Mouse (Mus musculus) heart, adult 2 months (tissue): ENCODE data around the gene Clasp1. TPM values are rescaled to one million over a fixed set of nuclear protein-coding genes. Genes with fewer than 3 reads are reported as not detected.

Experiments
- DNase-seq, 2 experiments: peaks; one replicate each; pipeline ENCODE4 v3.0.0; 2021
- H3K27ac ChIP-seq: fragments of 200-600 bp; 2 replicates; pipeline ENCODE4 v1.8.1; 2022
- H3K27me3 ChIP-seq: fragments of 200-500 bp; 2 replicates; pipeline ENCODE4 v1.6.1; 2012; ENCODE audit warnings: mild to moderate bottlenecking, low read length, inconsistent platforms, mixed read lengths; ENCODE audit not compliant: control insufficient read depth, insufficient read depth
- H3K36me3 ChIP-seq: fragments of 200-500 bp; 2 replicates; pipeline ENCODE4 v1.6.1; 2012; ENCODE audit warnings: low read length, inconsistent platforms; ENCODE audit not compliant: control insufficient read depth, insufficient read depth
- H3K4me1 ChIP-seq: fragments of 200-500 bp; 2 replicates; pipeline ENCODE4 v1.6.1; 2011; ENCODE audit warnings: low read length; ENCODE audit not compliant: control insufficient read depth, insufficient read depth
- H3K4me3 ChIP-seq: fragments of 200-600 bp; 2 replicates; pipeline ENCODE4 v1.8.1; 2022
- H3K79me2 ChIP-seq: fragments of 200-500 bp; replicated peaks from 2 replicates; pipeline ENCODE4 v1.6.1; 2012; ENCODE audit warnings: mild to moderate bottlenecking, inconsistent platforms, low read length, moderate library complexity, mixed read lengths; ENCODE audit not compliant: control insufficient read depth, insufficient read depth
- H3K9ac ChIP-seq: fragments of 200-500 bp; 2 replicates; pipeline ENCODE4 v1.6.1; 2012; ENCODE audit warnings: low read depth, mild to moderate bottlenecking, control low read depth, inconsistent platforms, low read length, mixed read lengths
- CTCF ChIP-seq: fragments of 200-600 bp; IDR thresholded peaks from 2 replicates; pipeline ENCODE4 v1.8.1; 2022; ENCODE audit warnings: antibody characterized with exemption, mild to moderate bottlenecking, moderate library complexity
- EP300 ChIP-seq: fragments of 200-500 bp; IDR thresholded peaks from 2 replicates; pipeline ENCODE4 v1.6.1; 2011; ENCODE audit warnings: low read depth, low read length, control low read depth; ENCODE audit not compliant: insufficient read depth
- POLR2A ChIP-seq: fragments of 200-500 bp; IDR thresholded peaks from 2 replicates; pipeline ENCODE4 v1.6.1; 2011; ENCODE audit warnings: mild to moderate bottlenecking, low read depth, low read length, control low read depth; ENCODE audit not compliant: insufficient read depth
- WGBS: fragments of 180-500 bp; shearing (Covaris S2); methylation state at CpG from one replicate; pipeline ENCODE4 v1.1.7; 2018; 5-methylcytosine and 5-hydroxymethylcytosine counted together
- intact Hi-C: fragments of 180-260 bp; cut with DNase I; formaldehyde crosslinking; loops from one replicate; pipeline ENCODE4 v1.15.1; 2025
- polyA plus RNA-seq: library from polyadenylated mRNA; depleted of rRNA; stranded (reverse); fragments of >200 nt; gene quantifications from 2 replicates; pipeline ENCODE4 v1.2.3, GENCODE M21; 2012
- total RNA-seq, 2 experiments: library from RNA; stranded (reverse); gene quantifications; 2 replicates each; pipeline ENCODE4 v1.2.3; 2021

Gene Clasp1
- total and polyA plus RNA-seq, 3 experiments: 148 to 407 (median 323) TPM

DNA sequence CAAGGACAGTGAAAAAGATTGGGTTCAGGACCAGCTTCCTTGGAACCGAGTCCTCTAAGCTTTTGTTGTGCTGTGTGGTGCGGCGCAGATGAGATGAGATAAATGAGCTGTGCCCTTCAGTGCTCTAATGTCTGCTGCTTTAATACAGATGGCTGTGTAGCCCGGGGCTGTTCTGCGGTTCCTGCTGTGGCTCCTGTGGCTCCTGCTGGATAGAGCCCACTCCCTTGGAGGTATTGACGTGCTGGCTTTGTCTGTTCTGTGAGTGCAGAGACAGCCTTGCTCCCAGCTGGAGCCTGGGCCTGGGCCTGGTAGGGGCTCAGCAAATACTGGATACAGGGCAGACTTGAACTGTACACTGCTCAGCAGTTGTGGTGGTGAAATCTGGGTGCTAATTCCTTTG, 34.0 kb downstream of the Clasp1 start:
- WGBS: 84% methylated on average over 6 of the region's 6 CpGs
- H3K36me3 ChIP-seq: peaks cover 7% of the 10 kb centered on the region
- no peak overlapping the region for H3K9ac ChIP-seq
- no peak for TF ChIP-seq POLR2A
- TF ChIP-seq EP300: no peak
- no peak for TF ChIP-seq CTCF
- no peak overlapping the region for H3K4me3 ChIP-seq
- H3K79me2 ChIP-seq: no peaks in the 10 kb centered on the region; the same call in 1 of the 2 replicates
- DNase-seq: no peak
- peaks cover 4% of the 10 kb centered on the region for H3K4me1 ChIP-seq
- no peaks in the 10 kb centered on the region for H3K27me3 ChIP-seq
- intact Hi-C loops: no loop called here
- no peak overlapping the region for H3K27ac ChIP-seq

DNA sequence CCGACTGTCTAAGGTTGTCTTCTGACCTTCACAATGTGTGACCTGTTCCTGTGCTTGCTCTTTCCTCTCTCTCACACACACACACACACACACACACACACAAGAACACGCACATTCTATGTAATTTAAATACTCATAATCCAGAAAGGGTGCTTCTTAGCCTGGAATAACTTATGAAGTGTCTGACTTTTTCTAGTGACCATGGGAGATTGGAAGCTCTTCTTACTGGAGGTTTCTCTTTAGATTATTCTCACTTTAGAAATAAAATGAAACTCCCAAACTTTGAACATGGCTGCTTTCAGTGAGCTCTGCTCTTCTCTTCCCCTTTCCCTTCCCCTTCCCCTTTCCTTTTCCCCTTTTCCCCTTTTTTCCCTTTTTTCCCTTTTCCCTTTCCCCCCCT, 37.1 kb downstream of the Clasp1 start:
- Histone ChIP-seq H3K27me3 (no peaks in the 10 kb centered on the region), H3K79me2 (peaks cover 3% of the 10 kb centered on the region), H3K4me1 (peaks cover 14% of the 10 kb centered on the region), H3K27ac (no peak overlapping the region), H3K9ac (no peak overlapping the region), H3K4me3 (no peak overlapping the region), H3K36me3 (peaks cover 11% of the 10 kb centered on the region)
- intact Hi-C loops: no loop called here
- no peak for DNase-seq
- no peak for TF ChIP-seq EP300
- TF ChIP-seq POLR2A: no peak
- TF ChIP-seq CTCF: no peak
- 87% methylated on average over 2 of the region's 2 CpGs for WGBS

DNA sequence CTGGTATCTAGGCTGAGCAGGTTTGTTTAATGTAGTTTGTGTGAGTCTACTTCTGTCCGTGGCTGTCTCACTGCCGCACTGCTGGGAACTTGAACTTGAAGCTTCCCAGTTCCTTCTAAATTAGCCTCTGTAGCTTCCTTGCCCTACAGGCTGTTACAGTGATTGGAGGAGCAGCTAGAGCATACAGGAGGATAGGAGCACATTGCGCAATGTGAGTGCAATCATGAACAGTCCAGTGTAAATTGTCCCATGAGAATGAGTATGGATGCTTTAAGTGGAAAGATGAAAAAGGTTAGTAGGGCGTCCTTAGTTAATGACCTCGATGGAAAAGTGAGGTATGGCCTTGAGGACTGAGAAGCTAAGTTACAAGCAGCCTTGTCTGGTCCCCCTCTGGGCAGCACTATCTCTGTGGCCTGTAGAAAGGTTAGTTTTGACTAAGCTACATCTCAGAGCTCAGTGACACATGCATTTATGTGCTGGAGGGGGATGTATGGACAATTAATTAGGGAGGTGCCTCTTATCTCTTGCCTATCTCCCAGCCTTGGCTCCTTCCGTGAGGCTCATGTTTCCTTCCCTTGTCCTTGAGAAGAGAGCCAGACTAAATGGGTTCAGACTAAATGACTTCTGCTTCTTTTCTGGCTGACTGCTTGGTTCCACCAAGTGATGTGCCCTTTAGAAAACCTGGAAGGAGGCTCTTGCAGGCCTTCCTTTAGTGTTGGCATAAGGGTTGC, 39.7 kb downstream of the Clasp1 start:
- DNase-seq: no peak
- no peak for TF ChIP-seq EP300
- no peak for TF ChIP-seq CTCF
- TF ChIP-seq POLR2A: no peak
- WGBS: 56% methylated on average over 6 of the region's 6 CpGs
- Histone ChIP-seq H3K4me3 (no peak overlapping the region), H3K27me3 (no peaks in the 10 kb centered on the region), H3K4me1 (peaks cover 14% of the 10 kb centered on the region), H3K27ac (peak overlapping the region; percentile 26), H3K9ac (no peak overlapping the region), H3K36me3 (peaks cover 11% of the 10 kb centered on the region), H3K79me2 (peaks cover 9% of the 10 kb centered on the region)
- intact Hi-C loops: loop anchor here (2.0 kb wide), 1 partner anchor 40 kb away; the partner anchor contains the start of gene Clasp1

DNA sequence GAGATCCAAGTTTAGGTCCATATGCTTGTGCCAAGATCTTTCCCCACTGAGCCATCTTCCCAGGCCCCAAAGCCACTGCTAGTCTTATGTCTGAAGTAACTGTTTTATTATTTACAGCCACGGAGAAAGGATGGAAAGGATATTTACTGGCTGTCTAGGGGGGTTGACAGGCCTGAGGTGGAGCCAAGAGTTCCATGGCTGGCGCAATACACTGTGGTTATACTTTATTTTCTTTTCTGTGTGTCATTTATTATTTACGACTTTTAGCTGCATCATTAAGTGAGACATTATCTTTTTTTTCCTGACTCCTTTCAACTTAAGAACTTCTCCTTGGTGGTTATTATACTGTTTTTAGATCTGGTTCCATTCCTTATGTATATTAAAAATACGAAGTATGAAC, 42.7 kb downstream of the Clasp1 start:
- TF ChIP-seq POLR2A: no peak
- TF ChIP-seq EP300: no peak
- no peak for TF ChIP-seq CTCF
- Histone ChIP-seq H3K36me3 (peaks cover 11% of the 10 kb centered on the region), H3K9ac (no peak overlapping the region), H3K27ac (no peak overlapping the region), H3K4me3 (no peak overlapping the region), H3K79me2 (peaks cover 15% of the 10 kb centered on the region), H3K27me3 (no peaks in the 10 kb centered on the region), H3K4me1 (peaks cover 17% of the 10 kb centered on the region)
- no peak for DNase-seq
- WGBS: 92% methylated on average over 4 of the region's 4 CpGs
- intact Hi-C loops: no loop called here

DNA sequence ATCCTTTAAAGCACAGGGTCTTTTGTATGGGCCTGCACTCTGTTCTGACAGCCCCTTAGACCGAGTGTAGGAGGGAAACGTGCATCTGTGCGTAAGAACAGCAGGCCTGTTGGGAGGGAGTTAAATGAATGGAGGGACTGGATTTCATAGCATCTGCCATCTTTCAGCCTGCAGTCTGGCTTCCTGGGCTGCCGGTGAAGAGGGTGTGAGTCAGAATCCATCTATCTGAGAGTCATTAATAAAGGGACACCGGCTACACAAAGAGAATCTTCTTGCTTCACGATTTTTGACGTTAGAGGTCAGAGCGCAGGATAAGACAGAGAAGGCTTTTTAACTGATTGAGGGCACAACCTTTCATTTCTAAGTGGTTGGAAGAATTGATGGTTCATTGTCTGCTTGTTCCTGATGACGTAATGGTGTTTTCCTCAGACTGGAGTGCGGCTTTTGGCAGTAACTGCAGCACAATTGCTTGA, 46.2 kb downstream of the Clasp1 start:
- Histone ChIP-seq H3K4me3 (no peak overlapping the region), H3K4me1 (peaks cover 8% of the 10 kb centered on the region), H3K27me3 (no peaks in the 10 kb centered on the region), H3K9ac (no peak overlapping the region), H3K79me2 (peaks cover 12% of the 10 kb centered on the region), H3K36me3 (0 out of 2 replicates have a peak, but pooled peaks cover 2% of the 10 kb centered on the region), H3K27ac (peak overlapping the region; percentile 65)
- DNase-seq: no peak
- intact Hi-C loops: no loop called here
- 38% methylated on average over 10 of the region's 10 CpGs for WGBS
- TF ChIP-seq POLR2A (no peak), CTCF (no peak), EP300 (no peak)

DNA sequence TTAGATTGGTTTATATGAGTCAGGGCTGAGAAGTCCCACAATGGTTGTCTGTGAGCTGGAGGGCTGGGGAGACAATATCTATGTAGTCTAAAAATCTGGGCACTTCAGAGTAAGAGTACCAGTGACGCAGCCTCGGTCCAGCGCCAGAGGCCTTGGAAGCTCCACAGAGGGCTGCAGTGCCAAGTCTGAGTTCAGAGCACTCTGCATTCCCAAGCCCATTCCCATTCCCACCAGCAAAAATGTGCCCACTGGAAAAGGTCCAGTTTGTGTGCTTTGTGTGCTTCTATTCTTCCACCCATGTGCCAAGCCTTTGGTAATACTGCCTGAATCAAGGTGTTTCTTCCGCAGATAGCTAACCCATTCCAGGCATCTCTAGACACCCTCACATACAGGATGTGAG, 49.0 kb downstream of the Clasp1 start:
- peaks cover 6% of the 10 kb centered on the region for H3K4me1 ChIP-seq
- TF ChIP-seq EP300 (no peak), CTCF (no peak), POLR2A (no peak)
- intact Hi-C loops: no loop called here
- H3K36me3 ChIP-seq: 0 out of 2 replicates have a peak, but pooled peaks cover 2% of the 10 kb centered on the region
- H3K27me3 ChIP-seq: no peaks in the 10 kb centered on the region
- H3K27ac ChIP-seq: no peak overlapping the region
- no peak overlapping the region for H3K4me3 ChIP-seq
- no peak overlapping the region for H3K9ac ChIP-seq
- DNase-seq: peak in 1 of 2 experiments; percentile 30
- WGBS: 49% methylated on average over 4 of the region's 4 CpGs
- H3K79me2 ChIP-seq: peaks cover 8% of the 10 kb centered on the region; the same call in 1 of the 2 replicates
